Mouse (Mus musculus): Measurements from ENCODE around the gene Rabggtb.
"Not testable (repeated sequence)": the region's sequence is repeated elsewhere in the genome, so short reads cannot be mapped to it uniquely, and the experiment has no call there.

The Rabggtb gene

DNA sequence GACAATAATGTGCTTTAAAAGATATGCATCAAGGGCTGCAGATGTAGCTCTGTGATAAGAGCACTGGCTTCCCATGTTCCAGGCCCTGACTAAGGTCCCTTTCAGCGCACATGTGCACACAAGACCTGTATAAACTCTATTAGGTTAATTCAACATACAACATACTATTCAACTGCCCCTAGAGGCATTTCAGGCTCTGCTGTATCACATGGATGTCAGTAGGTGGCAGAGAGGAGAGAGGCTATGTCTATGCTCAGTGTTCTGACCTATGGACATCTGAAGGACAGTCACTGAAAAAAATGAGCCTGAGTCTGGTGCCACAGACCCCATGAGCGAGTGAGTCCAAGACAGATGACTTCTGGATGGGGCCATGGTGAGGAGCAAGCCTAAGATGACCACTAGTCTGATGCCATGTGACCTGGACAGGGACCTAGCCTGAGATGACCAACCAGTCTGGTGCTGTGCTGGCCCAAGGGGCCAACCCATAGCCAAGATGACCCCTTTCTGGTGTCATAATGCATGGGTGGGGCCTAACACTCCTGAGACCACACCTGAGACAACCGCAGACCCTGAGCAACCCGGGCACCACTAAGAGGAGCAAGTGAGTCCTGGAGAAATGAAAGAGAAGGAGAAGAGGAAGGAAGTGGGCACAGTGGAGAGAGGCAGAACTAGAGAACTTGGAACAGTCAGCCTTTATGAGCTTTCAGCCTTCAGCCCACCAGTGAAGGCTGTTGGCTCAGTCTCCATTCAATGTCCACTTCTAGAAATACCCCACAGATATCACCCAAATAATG is 48.0 kb downstream of the Rabggtb start:
- no peak for DNase-seq (ENCODE audit: low spot score)

DNA sequence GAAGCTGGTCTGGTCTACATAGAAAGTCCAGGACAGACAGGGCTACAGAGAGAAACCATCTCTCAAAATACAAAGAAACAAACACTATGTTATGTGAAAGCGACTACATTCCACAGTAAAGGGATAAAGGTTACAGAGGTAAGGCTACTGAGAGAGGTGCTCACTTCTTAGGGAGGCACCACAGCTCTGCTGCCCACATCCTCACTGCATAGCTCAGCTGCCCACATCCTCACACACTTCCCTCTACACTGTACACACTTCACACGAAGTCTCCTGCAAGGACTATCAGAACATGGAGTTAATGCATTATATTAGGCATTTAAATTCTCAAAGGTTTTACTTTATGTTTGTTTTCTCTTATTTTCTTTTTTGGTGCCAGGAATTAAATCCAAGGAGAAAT is 49.0 kb downstream of the Rabggtb start:
- DNase-seq (ENCODE audit: low spot score): no peak

DNA sequence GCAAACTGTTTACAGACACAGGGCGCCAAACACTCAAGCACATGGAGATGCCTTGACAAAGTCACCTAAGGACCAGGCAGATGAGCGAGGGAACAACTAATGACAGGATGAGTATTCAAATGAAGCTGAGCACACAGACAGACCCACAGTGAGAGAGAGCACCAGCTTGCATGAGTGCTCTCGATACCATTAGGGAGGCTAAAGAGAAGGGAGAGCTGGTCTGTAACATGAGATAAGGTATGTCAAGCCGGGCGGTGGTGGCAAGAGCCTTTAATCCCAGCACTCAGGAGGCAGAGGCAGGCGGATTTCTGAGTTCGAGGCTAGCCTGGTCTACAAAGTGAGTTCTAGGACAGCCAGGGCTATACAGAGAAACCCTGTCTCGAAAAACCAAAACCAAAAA is 52.4 kb downstream of the Rabggtb start:
- not testable (repeated sequence) for DNase-seq (ENCODE audit: low spot score)

DNA sequence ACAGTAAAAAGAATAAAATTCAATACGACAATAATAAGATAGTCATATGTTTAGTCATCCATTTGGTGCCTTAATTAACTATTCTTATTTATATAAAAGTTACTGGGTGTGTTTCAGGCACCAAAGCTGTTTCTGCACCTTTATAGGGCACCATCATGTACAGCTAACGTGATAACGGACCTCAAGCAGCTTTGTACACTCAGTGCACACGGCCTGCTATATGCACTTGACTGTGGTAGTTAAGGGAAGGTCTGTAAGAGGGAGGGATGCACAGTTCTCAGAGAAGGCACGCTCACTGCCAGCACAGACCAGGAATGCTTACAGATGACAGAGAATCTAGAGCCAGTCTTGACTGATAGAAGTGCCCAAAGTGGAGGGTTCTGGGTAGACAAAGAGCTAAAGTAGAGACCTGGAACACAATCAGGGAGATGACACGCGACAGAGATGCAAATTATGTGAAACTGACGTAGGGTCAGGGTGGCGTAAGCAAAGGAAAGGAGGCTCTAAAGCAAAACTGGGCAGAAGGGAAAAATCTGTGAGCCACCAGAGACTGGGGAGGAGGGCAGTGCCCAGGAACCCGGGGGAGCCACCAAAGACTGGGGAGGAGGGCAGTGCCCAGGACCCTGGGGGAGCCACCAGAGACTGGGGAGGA is 54.3 kb downstream of the Rabggtb start:
- DNase-seq (ENCODE audit: low spot score): no peak

Measured in embryo, embryonic 10.5 days (tissue).